Mouse (Mus musculus): ENCODE data around the gene Mtmr12.

- TF ChIP-seq CTCF (IDR thresholded peaks at IDR 0.05 in 2 of 3, conservative IDR thresholded peaks at IDR 0.05 in 1 of 3; ENCODE audit: control insufficient read depth in 1 of 3, insufficient read depth in 1 of 3, low read depth in 2 of 3, low read length in 3 of 3, poor library complexity in 1 of 3, severe bottlenecking in 1 of 3) (no peak), ZKSCAN1 (IDR thresholded peaks at IDR 0.05; ENCODE audit: low read depth, low read length) (no peak), POLR2A (IDR thresholded peaks at IDR 0.05; ENCODE audit: control insufficient read depth in 1 of 2, insufficient read depth in 1 of 2, low read depth in 1 of 2, low read length in 2 of 2, poor library complexity in 1 of 2) (no peak)
These were observed 1.1 kb upstream of the Mtmr12 start for GRCm38 (mm10) chr15:12203512-12204318.

Measured in MEL (cell line).